Mouse (Mus musculus) kidney, adult 8-10 months (tissue): Measurements from ENCODE around the gene Xrra1.

ENCODE experiments used
- DNase-seq, 2 experiments: peaks; one replicate each; pipeline ENCODE4 v3.0.0; 2022

Gene Xrra1

DNA sequence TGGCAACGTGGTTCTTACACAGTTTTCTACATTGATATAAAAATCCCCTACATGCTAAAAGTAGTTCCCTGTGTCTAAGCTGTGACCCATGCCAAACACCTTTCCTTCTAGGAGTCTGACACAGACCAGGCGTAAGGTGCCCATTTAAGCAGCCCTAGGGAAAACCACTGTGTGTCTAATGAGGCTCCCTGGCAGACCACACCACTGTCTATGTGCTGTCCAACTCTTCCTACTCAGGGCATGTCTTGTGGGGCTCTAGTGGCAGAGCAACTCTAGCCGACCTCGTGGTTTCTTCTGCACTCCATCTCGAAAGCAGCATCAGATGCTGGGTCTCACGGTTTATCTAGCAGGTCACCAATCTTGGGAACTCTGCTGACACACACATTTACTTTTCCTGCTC lies 7.3 kb upstream of the Xrra1 start:
- no peak for DNase-seq

DNA sequence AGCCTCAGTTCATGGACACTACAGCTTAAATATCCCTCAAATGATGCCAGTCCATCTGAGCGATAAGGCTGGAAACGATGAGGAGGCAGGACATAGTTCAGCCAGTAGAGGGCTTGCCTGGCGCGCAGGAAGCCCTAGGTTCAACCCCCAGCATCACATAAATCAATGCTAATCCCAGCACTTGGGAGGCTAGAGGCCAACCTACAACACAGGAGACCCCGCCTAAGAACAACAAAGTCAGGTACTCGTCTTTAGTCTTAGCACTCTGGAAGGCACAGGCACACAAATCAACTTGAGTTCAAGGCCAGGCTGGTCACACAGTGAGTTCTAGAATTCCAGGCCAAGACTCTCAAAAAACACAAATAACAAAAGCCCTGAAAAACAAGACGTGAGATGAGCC lies 5.6 kb upstream of the Xrra1 start:
- DNase-seq, result no peak

DNA sequence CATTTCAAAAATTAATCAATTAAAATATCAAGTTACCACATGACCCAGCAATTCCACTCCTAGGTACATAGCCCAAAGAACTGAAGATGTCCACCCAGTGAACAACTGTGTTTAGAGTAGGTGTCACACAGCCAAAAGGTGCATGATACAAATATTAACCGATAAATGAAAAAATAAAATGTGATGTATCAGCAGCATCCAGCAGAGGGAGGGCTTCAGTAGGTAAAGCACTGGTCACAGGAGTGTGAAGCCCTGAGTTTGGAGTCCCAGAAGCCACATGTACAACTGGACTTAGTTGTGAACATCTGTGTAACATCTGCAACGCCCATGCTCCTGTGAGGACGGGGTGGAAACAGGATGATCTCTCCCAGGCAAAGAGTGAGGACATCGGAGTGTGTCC lies 4.6 kb upstream of the Xrra1 start:
- no peak for DNase-seq

DNA sequence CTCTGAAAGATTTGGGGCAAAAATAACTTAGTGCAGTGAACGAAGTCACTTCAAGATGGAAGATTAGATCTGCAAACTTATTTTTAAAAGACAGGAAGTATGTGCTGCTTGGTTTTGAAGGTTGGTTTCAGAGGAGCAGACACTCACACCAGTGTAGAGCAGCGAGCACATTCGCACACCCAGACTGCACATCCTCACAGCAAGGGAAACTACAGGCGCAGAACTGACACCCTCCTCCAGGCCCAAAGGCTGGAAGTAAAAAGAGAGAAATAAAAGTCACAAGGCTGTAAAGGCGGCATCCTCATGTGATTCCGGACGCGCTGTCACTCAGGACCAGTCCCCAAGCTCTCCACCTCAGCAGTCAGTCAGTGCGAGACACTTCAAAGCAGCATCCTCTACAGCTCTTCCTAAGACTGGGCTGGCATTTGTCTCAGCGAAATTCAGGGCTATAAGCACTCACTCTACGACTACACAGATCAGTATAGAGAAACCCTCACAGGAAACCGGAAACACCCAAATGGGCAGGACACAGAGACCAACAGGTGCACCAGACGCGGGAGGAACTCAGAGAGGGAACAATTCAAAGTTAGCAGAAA lies 2.6 kb upstream of the Xrra1 start:
- no peak for DNase-seq

DNA sequence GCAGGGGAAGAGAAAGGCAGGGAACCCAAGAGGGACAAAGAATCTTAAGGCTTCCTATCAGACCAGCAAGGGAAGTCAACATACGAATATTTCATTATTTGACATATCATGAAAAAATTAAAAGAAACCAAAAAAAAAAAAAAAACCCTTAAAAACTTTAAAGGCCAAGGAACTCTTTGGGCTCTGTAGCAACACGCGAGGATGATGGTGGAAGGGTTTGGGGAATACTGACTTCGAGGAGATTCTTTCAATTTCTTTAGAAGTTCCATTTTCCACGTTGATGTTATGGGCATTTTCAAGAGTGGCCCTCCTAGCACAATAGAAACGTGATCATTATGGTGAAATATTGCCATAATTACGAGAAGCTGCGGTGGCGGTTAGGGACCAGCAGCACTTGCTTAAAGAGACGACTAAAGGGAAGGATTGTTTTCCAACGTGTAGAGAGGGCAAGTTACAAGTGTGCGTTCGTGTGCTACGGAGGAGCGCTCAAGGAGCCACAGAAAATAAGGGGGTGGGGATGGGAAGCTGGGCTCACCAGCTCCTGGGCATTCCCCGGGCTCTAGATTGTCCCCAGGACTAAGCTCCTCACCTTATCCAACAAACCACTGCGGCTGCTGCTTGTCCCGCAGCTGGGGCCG lies 622 bp upstream of the Xrra1 start:
- no peak for DNase-seq

GRCm38 (mm10) chr7:99863362-99863761 lies 4.4 kb downstream of the Xrra1 start, which contains the start of gene Spcs2:
TSS of gene Spcs2 (minus strand) at chr7:99863462.
- DNase-seq, result no peak

GRCm38 (mm10) chr7:99864241-99865028 lies 5.5 kb downstream of the Xrra1 start:
- DNase-seq, result no peak

- DNase-seq, result no peak
Observed at GRCm38 (mm10) chr7:99865219-99865618, 6.3 kb downstream of the Xrra1 start.

DNA sequence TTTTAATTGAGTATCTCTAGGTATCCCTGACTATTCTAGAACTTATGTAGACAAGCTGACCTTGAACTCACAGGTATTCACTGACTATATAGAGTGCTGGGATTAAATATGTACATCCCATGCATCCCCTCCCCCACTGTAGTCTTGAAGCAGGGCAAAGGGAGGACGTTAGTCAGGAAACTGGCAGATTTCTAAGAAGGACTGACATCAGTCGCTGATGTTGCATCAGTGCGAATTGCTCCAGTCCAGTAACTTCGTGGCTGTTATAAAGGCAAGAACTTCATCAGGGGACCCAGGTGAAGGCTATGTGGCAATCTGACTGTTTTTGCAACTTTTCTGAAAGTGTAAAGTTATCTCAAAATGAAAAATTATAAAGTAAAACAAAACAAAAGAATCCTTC lies 10.4 kb downstream of the Xrra1 start:
- no peak for DNase-seq

DNA sequence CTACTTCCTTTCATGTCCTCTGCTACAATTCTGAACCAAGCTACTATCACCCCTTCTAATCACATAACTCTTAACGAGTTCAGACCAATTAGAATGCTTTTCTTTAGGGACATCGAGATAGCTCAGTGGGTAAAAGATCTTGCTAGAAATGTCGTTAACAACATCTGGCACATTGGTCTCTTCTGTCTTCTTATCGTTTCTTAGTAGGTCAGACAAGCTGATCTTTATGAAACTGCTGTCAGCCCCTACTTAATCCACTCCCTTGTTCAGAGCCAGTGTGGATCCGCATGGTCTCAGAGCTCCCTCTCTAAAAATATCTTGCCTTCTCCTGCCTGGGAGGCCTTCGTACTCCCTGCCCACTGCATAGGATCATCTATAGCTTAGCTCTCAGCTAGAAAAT lies 15.0 kb downstream of the Xrra1 start:
- no peak for DNase-seq

DNA sequence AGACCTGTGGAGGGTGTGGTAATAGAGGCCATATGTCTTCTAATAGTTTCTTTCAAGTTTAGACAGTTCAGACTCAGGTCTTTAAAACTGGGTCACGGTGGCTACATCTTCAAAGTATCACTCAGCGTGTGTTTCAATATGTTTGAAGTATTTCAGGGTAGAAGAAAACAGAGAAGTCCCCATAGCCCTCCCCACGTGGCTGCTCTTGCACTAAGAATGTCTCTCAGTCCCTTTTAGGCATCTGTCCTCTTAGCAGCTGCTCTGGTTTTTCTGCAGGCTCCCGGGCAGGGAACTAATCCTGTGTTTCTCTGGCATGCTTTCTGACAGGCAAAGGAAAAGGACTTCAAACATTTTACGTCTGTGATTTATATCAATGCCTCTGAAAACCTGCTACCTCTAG lies 17.0 kb downstream of the Xrra1 start:
- no peak for DNase-seq

- peak; percentile 35 to 79 for DNase-seq
Observed at GRCm38 (mm10) chr7:99876345-99876744, 17.4 kb downstream of the Xrra1 start.

DNA sequence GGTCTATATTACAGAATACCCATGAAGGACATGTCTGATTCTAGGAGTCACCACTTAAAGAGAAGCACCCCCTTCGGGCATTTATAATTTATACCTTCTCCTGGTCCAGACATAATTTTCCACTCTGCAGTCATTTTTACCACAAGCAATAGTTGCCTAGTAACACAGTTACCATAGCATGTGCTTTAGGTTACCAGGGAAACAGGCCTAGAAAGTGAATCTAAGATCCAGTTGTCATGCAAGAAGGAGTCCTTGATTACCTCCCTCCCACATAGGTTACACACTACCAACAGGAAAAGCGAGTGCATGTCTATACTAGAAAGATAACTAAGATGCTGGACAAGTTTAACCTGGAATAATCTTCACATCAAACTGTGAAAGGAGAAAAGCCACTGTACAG lies 19.3 kb downstream of the Xrra1 start:
- no peak for DNase-seq

DNA sequence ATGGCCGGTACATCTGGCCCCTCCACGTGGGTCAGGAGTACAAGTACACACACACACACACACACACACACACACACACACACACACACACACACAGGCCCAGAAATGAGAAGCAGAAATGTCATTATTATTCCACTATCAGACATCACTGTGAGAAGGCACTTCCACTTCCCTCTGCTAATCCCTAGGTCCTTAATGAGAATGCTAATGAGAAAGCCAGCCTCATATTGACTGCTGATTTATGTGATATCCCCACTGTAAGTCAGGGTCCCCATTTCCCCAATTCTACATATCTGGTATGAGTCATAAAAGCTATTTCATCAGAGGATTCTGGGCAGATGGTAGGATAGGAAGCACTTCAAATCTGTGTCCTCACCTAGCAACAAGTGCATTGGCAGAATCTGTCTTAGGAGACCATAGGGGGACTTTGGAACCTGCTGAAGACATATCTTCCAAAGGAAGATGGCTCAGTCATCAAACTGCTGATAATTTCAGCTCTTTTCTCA lies 28.4 kb downstream of the Xrra1 start:
- DNase-seq, result no peak

- no peak for DNase-seq
Observed at GRCm38 (mm10) chr7:99887743-99888142, 28.8 kb downstream of the Xrra1 start.

- no peak for DNase-seq
Observed at GRCm38 (mm10) chr7:99889175-99889880, 30.4 kb downstream of the Xrra1 start.

GRCm38 (mm10) chr7:99890168-99890755 lies 31.3 kb downstream of the Xrra1 start:
- DNase-seq, result no peak

DNA sequence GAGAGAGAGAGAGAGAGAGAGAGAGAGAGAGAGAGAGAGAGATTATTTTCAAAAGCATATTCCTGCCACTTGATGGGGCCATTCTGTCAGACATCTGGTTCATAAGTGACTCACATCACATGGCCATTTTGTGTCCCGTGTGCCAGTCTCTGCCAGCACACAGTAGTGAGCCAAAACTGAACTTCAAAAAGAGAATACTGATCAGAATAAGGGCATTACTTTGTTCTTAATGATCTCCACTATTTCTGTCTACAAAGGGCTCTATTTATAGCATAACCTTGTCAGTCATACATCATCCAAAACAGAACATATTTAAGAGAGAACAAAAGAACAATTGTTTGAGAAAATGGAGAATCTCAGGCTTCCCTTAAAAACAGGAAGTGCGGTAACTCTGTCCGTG lies 32.6 kb downstream of the Xrra1 start:
- DNase-seq, result no peak

GRCm38 (mm10) chr7:99892351-99892750 lies 33.4 kb downstream of the Xrra1 start:
- DNase-seq, result no peak

DNA sequence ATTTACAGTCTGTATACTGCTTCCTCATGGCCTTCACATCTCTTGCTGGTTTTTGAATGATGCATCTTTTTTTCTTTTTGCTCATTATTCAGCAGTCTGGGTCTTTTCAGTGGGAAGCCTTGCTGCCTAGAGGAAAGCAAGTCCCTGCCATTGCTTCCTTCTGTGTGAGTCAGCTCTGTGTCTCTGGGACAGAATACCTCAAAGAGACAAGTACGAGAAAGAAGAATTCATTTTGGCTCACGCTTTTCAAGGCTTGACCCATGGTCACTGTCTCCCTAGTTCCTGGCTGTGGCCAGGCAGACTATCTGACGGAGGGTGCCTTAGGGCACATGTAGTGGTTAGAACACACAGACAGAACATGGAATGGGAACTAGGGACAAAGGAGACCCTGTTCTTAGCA lies 35.1 kb downstream of the Xrra1 start:
- no peak for DNase-seq

DNA sequence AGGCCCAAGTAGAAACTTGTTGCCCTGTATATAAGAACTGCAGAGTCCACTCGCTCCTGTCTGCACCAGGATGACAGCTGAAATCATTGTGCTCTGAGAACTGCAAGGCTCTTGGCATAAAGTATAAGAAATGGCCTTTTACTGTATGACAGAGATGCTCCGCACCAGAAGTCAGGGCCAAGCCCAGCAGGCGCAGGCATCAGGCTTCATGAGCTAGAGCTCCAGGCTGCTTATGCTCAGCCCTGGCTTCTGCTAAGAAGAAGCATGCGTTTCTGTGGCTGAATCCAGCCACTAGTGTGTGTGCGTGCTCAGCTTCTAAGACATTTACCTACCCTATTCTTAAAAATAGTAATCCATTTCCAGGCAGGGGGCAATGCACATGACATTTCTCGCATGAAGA lies 35.6 kb downstream of the Xrra1 start:
- no peak for DNase-seq

GRCm38 (mm10) chr7:99896905-99897304 lies 38.0 kb downstream of the Xrra1 start:
- DNase-seq, result no peak

- no peak for DNase-seq
Observed at GRCm38 (mm10) chr7:99902208-99902607, 43.3 kb downstream of the Xrra1 start.
